10 mouse cellular contexts compared by ENCODE assay signal in genomic region chr1:136364711-136365110, GRCm38 (mm10). TPM values are rescaled to one million over a fixed set of nuclear protein-coding genes. Genes with fewer than 3 reads are reported as not detected.
A peak's percentile ranks its signal among the peaks of the same experiment; 100 is the strongest.
DNase-seq lines count a peak whose midpoint lies in the region; ATAC-seq and TF ChIP-seq lines count a peak whose summit lies in the region.
"Had no signal": no experiment of that assay in that cellular context is flagged by ENCODE, and none has a peak within 500 bp of the region (broad histone marks: within the 10 kb centered on the region; RNA-seq: fewer than 3 reads in every experiment).

No protein-coding gene starts in this region.

- no peaks in the 10 kb centered on the region for H3K27me3 ChIP-seq in hindbrain, embryonic 13.5 days
- H3K27me3 ChIP-seq in hindbrain, postnatal 0 days (ENCODE audit: insufficient read depth, low read length) = no peaks in the 10 kb centered on the region
- H3K27me3 ChIP-seq in liver, postnatal 0 days (ENCODE audit: insufficient read depth, low read length) = no peaks in the 10 kb centered on the region
- H3K27me3 ChIP-seq: stomach, embryonic 15.5 days had no signal

- H3K9ac ChIP-seq in hindbrain, embryonic 13.5 days = no peak overlapping the region
- H3K9ac ChIP-seq in hindbrain, postnatal 0 days (replicated peaks; ENCODE audit: low read length) = no peak overlapping the region
- no peak overlapping the region for H3K9ac ChIP-seq in liver, postnatal 0 days (replicated peaks)
- H3K9ac ChIP-seq: stomach, embryonic 15.5 days had no signal

- TF ChIP-seq EP300 in liver, postnatal 0 days (IDR thresholded peaks at IDR 0.05; ENCODE audit: low read depth) = no peak

- no peaks in the 10 kb centered on the region for H3K9me3 ChIP-seq in hindbrain, embryonic 13.5 days
- no peaks in the 10 kb centered on the region for H3K9me3 ChIP-seq in hindbrain, postnatal 0 days (ENCODE audit: low read length)
- H3K9me3 ChIP-seq in liver, postnatal 0 days (ENCODE audit: low read length) = no peaks in the 10 kb centered on the region
- H3K9me3 ChIP-seq: stomach, embryonic 15.5 days had no signal

- H3K36me3 ChIP-seq in hindbrain, embryonic 13.5 days = no peaks in the 10 kb centered on the region
- H3K36me3 ChIP-seq in hindbrain, postnatal 0 days (ENCODE audit: insufficient read depth, low read length) = no peaks in the 10 kb centered on the region
- H3K36me3 ChIP-seq in liver, postnatal 0 days (replicated peaks; ENCODE audit: insufficient read depth, low read length) = no peaks in the 10 kb centered on the region
- H3K36me3 ChIP-seq: stomach, embryonic 15.5 days had no signal

- TF ChIP-seq CTCF in hindbrain, postnatal 0 days (IDR thresholded peaks at IDR 0.05; ENCODE audit: low read depth) = no peak
- TF ChIP-seq CTCF in liver, postnatal 0 days (IDR thresholded peaks at IDR 0.05; ENCODE audit: low read depth) = no peak

- 0 out of 2 replicates have a peak, but pooled peaks have one; percentile 39 for ATAC-seq in hindbrain, embryonic 13.5 days (ENCODE audit: low FRiP score)
- no peak for ATAC-seq in hindbrain, postnatal 0 days
- peak; percentile 48 for ATAC-seq in liver, postnatal 0 days
- ATAC-seq in erythroid progenitor cell, adult 5-6 weeks (replicated peaks; ENCODE audit: low FRiP score, poor library complexity, severe bottlenecking) = no peak

- H3K27ac ChIP-seq in hindbrain, embryonic 13.5 days = no peak overlapping the region
- no peak overlapping the region for H3K27ac ChIP-seq in hindbrain, postnatal 0 days
- H3K27ac ChIP-seq in liver, postnatal 0 days (ENCODE audit: low read depth) = no peak overlapping the region
- H3K27ac ChIP-seq: macrophage; stomach, embryonic 15.5 days had no signal

- DNase-seq in hindbrain, postnatal 0 days (ENCODE audit: low spot score) = no peak
- DNase-seq in adrenal gland, postnatal 36 days = peak; percentile 82 to 84
- DNase-seq in heart, adult 8-10 months (ENCODE audit: low spot score) = peak; percentile 65
- no peak for DNase-seq in liver, postnatal 0 days
- DNase-seq in spleen, postnatal 14 days (ENCODE audit: low spot score in 2 of 2) = peak; percentile 54 to 71
- DNase-seq in yolk sac, embryonic 10.5 days (ENCODE audit: low spot score) = no peak

- no peak overlapping the region for H3K4me2 ChIP-seq in hindbrain, embryonic 13.5 days
- H3K4me2 ChIP-seq in hindbrain, postnatal 0 days (ENCODE audit: low read depth, low read length) = no peak overlapping the region
- H3K4me2 ChIP-seq in liver, postnatal 0 days (ENCODE audit: low read depth, low read length) = no peak overlapping the region
- H3K4me2 ChIP-seq: stomach, embryonic 15.5 days had no signal

- no peak overlapping the region for H3K4me3 ChIP-seq in hindbrain, embryonic 13.5 days
- no peak overlapping the region for H3K4me3 ChIP-seq in hindbrain, postnatal 0 days (ENCODE audit: low read length)
- H3K4me3 ChIP-seq in liver, postnatal 0 days (ENCODE audit: low read depth, low read length) = no peak overlapping the region
- H3K4me3 ChIP-seq: stomach, embryonic 15.5 days had no signal

- peaks cover 6% of the 10 kb centered on the region; the same call in 1 of the 2 replicates for H3K4me1 ChIP-seq in hindbrain, embryonic 13.5 days (replicated peaks)
- H3K4me1 ChIP-seq in hindbrain, postnatal 0 days (ENCODE audit: insufficient read depth, low read length) = peaks cover 17% of the 10 kb centered on the region; the same call in 1 of the 2 replicates
- H3K4me1 ChIP-seq in liver, postnatal 0 days (ENCODE audit: insufficient read depth) = no peaks in the 10 kb centered on the region
- H3K4me1 ChIP-seq: stomach, embryonic 15.5 days had no signal

- WGBS in hindbrain, embryonic 13.5 days = 66% methylated on average over 19 of the region's 19 CpGs
- WGBS in hindbrain, postnatal 0 days = 43% methylated on average over 19 of the region's 19 CpGs
- WGBS in liver, postnatal 0 days (ENCODE audit: insufficient replicate concordance) = 70% methylated on average over 19 of the region's 19 CpGs

RNA-seq across cellular contexts. Expression of gene Camsap2, which starts 18.8 kb away (rescaled TPM):
- 28.2 TPM in 2 replicates for polyA plus RNA-seq in hindbrain, embryonic 13.5 days (2015; fragmentation: Nextera tagmentation; extraction: Ambion mirVana)
- total RNA-seq in hindbrain, postnatal 0 days (2014; rRNA removed) = 99.1 and 108 TPM in 2 replicates
- 19.8 and 20.1 TPM in 2 replicates for polyA plus RNA-seq in hindbrain, postnatal 0 days (2015; fragmentation: Nextera tagmentation; extraction: Ambion mirVana)
- total RNA-seq in adrenal gland, postnatal 36 days (2021) = 10 to 100 TPM; 39.0 to 46.4 TPM
- total RNA-seq in heart, adult 8-10 months (2022) = 10 to 100 TPM; 17.7 to 24.0 (median 19.5) TPM
- 3.1 and 3.4 TPM in 2 replicates for polyA plus RNA-seq in liver, postnatal 0 days (2015; fragmentation: Nextera tagmentation; extraction: Ambion mirVana)
- 111 and 128 TPM in 2 replicates for total RNA-seq in erythroid progenitor cell, adult 5-6 weeks (2015; ENCODE audit: low replicate concordance)
- 192 and 194 TPM in 2 replicates for total RNA-seq in erythroid progenitor cell, adult 5-6 weeks (2017; ENCODE audit: low replicate concordance)

RNA-seq across cellular contexts. Expression of gene Ddx59, which starts 50.4 kb away (rescaled TPM):
- polyA plus RNA-seq in hindbrain, embryonic 13.5 days (2015; fragmentation: Nextera tagmentation; extraction: Ambion mirVana) = 18.4 and 18.9 TPM in 2 replicates
- 15.0 and 18.3 TPM in 2 replicates for total RNA-seq in hindbrain, postnatal 0 days (2014; rRNA removed)
- polyA plus RNA-seq in hindbrain, postnatal 0 days (2015; fragmentation: Nextera tagmentation; extraction: Ambion mirVana) = 15.8 and 16.8 TPM in 2 replicates
- total RNA-seq in adrenal gland, postnatal 36 days (2021) = 10 to 100 TPM; 10.5 to 14.8 TPM
- 10 to 100 TPM; 12.5 to 13.7 (median 13.0) TPM for total RNA-seq in heart, adult 8-10 months (2022)
- polyA plus RNA-seq in liver, postnatal 0 days (2015; fragmentation: Nextera tagmentation; extraction: Ambion mirVana) = 4.5 and 4.7 TPM in 2 replicates
- 17.3 and 21.4 TPM in 2 replicates for total RNA-seq in erythroid progenitor cell, adult 5-6 weeks (2015; ENCODE audit: low replicate concordance)
- 16.7 and 21.1 TPM in 2 replicates for total RNA-seq in erythroid progenitor cell, adult 5-6 weeks (2017; ENCODE audit: low replicate concordance)

Comparison
In these comparisons a context has a peak if more than half of its experiments do, and no peak if none do; other contexts are left out.
1. ATAC-seq: peak in hindbrain, embryonic 13.5 days (single experiment) and liver, postnatal 0 days (single experiment); none in hindbrain, postnatal 0 days (single experiment) and erythroid progenitor cell, adult 5-6 weeks (single experiment).
2. DNase-seq: peak in adrenal gland, postnatal 36 days (2 of 2), heart, adult 8-10 months (single experiment) and spleen, postnatal 14 days (2 of 2); none in hindbrain, postnatal 0 days (single experiment), liver, postnatal 0 days (single experiment) and yolk sac, embryonic 10.5 days (single experiment).